Mouse (Mus musculus): ENCODE data around the gene Hist1h3a. TPM values are rescaled to one million over a fixed set of nuclear protein-coding genes. Genes with fewer than 3 reads are reported as not detected.

The Hist1h3a gene
- polyA plus RNA-seq, 1 experiment from 2014 or later, result 5.1 TPM

DNA sequence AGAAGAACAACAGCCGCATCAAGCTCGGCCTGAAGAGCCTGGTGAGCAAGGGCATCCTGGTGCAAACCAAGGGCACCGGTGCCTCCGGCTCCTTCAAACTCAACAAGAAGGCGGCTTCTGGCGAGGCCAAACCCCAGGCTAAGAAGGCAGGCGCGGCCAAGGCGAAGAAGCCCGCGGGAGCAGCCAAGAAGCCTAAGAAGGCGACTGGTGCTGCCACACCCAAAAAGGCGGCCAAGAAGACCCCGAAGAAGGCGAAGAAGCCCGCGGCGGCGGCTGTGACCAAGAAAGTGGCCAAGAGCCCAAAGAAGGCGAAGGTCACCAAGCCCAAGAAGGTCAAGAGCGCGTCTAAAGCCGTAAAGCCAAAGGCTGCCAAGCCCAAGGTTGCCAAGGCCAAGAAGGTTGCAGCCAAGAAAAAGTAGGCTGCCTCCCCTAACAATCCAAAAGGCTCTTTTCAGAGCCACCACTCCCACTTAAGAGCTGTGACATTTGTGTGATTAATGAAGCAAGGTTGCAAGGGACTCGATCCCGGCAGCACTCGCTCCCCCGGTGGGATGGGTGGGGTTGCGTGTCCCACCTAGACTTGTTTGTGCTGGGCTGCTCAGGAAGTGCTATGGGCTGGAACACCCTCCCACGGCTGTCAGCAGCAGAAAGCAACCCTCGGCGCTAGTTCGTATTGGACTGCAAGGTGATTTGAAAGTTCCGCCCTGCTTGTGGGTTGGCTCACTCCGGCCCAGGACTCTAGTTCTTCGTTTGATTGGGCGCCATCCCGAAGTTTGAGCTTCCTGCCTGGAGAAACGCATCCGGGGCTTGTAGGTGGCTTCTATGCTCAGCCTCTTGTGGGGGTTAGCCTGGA lies 22.9 kb downstream of the Hist1h3a start:
- ATAC-seq (ENCODE audit: low FRiP score) (peak; percentile 85), DNase-seq (ENCODE audit: low spot score, missing footprints) (peak; percentile 98)
- peaks cover 13% of the 10 kb centered on the region for H3K4me1 ChIP-seq (ENCODE audit: control insufficient read depth, insufficient read depth, low read length)
- no peaks in the 10 kb centered on the region for H3K27me3 ChIP-seq (ENCODE audit: control insufficient read depth, insufficient read depth, low read length)
- peak overlapping the region; percentile 81 for H3K9ac ChIP-seq (ENCODE audit: low read length)
- H3K36me3 ChIP-seq (ENCODE audit: control insufficient read depth, insufficient read depth, low read length), result no peaks in the 10 kb centered on the region
- H3K9me3 ChIP-seq (ENCODE audit: control insufficient read depth, low read length), result no peaks in the 10 kb centered on the region
- H3K4me3 ChIP-seq (ENCODE audit: low read depth, low read length), result peak overlapping the region; percentile 52
- under 1% methylated on average over 39 of the region's 39 CpGs for WGBS
- peak overlapping the region; percentile 98 for H3K27ac ChIP-seq (ENCODE audit: low read depth, low read length)
- peak overlapping the region; percentile 93 for H3K4me2 ChIP-seq

DNA sequence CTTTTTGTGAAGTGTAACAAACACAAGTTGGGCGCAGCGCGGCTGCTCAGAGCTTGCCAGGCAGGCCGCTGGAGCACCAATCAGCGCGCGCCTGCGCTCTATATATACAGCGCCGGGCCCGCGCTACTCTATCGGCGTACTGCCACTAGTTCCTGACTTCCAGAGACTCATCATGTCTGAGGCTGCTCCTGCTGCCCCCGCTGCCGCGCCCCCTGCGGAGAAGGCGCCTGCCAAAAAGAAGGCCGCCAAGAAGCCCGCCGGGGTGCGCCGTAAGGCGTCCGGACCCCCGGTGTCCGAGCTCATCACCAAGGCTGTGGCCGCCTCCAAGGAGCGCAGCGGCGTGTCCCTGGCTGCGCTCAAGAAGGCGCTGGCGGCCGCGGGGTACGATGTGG lies 23.5 kb downstream of the Hist1h3a start, which contains the start of gene Hist1h1c:
Gene Hist1h1c, plus strand, starts transcription at position 132 of the 392 bp plus-strand sequence.
- ATAC-seq (ENCODE audit: low FRiP score), result peak; percentile 96
- H3K4me2 ChIP-seq, result peak within 1 kb of the TSS; percentile 93
- DNase-seq (ENCODE audit: low spot score, missing footprints), result peak; percentile 99

GRCm38 (mm10) chr13:23738041-23738440 lies 24.1 kb downstream of the Hist1h3a start:
- peak overlapping the region; percentile 93 for H3K4me2 ChIP-seq
- ATAC-seq (ENCODE audit: low FRiP score), result no peak

More for the DNA sequence above, 23.5 kb downstream of the Hist1h3a start, which contains the start of gene Hist1h1c:
- peak within 1 kb of the TSS; percentile 52 for H3K4me3 ChIP-seq (ENCODE audit: low read depth, low read length)
- H3K4me1 ChIP-seq (ENCODE audit: control insufficient read depth, insufficient read depth, low read length), result peaks cover 13% of the 10 kb centered on the region
- WGBS, result 0% methylated on average over 32 of the region's 38 CpGs
- no peaks in the 10 kb centered on the region for H3K9me3 ChIP-seq (ENCODE audit: control insufficient read depth, low read length)
- peak within 1 kb of the TSS; percentile 98 for H3K27ac ChIP-seq (ENCODE audit: low read depth, low read length)
- no peaks in the 10 kb centered on the region for H3K27me3 ChIP-seq (ENCODE audit: control insufficient read depth, insufficient read depth, low read length)
- H3K9ac ChIP-seq (ENCODE audit: low read length), result peak within 1 kb of the TSS; percentile 81
- H3K36me3 ChIP-seq (ENCODE audit: control insufficient read depth, insufficient read depth, low read length), result no peaks in the 10 kb centered on the region

DNA sequence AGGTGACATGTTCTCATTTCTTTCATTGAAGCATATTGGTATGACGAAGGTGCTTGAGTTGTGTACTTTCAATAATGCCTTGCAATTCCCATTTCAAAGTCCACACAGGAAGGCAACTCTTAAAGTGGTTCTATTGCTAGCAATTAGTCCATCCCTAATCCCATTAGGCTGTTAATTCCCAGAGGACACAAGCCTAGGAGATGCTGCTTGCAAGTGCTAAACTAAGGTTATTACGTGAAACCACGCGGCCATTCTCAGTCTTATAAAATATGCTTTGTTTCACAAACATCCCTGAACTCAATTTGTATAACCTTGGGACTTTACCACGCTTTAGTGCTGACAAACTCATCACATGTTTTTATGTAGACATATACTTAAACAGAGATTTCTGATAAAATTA lies 25.1 kb downstream of the Hist1h3a start:
- no peaks in the 10 kb centered on the region for H3K9me3 ChIP-seq (ENCODE audit: control insufficient read depth, low read length)
- H3K4me1 ChIP-seq (ENCODE audit: control insufficient read depth, insufficient read depth, low read length), result peaks cover 13% of the 10 kb centered on the region
- no peak overlapping the region for H3K9ac ChIP-seq (ENCODE audit: low read length)
- H3K4me3 ChIP-seq (ENCODE audit: low read depth, low read length), result no peak overlapping the region
- DNase-seq (ENCODE audit: low spot score, missing footprints), result no peak
- 66% methylated on average over 5 of the region's 5 CpGs for WGBS
- H3K36me3 ChIP-seq (ENCODE audit: control insufficient read depth, insufficient read depth, low read length), result no peaks in the 10 kb centered on the region
- H3K27me3 ChIP-seq (ENCODE audit: control insufficient read depth, insufficient read depth, low read length), result no peaks in the 10 kb centered on the region
- H3K4me2 ChIP-seq, result no peak overlapping the region
- no peak for ATAC-seq (ENCODE audit: low FRiP score)
- no peak overlapping the region for H3K27ac ChIP-seq (ENCODE audit: low read depth, low read length)

More at GRCm38 (mm10) chr13:23738041-23738440, 24.1 kb downstream of the Hist1h3a start:
- no peaks in the 10 kb centered on the region for H3K9me3 ChIP-seq (ENCODE audit: control insufficient read depth, low read length)
- H3K36me3 ChIP-seq (ENCODE audit: control insufficient read depth, insufficient read depth, low read length), result no peaks in the 10 kb centered on the region
- 22% methylated on average over 4 of the region's 4 CpGs for WGBS
- no peak for DNase-seq (ENCODE audit: low spot score, missing footprints)
- peaks cover 13% of the 10 kb centered on the region for H3K4me1 ChIP-seq (ENCODE audit: control insufficient read depth, insufficient read depth, low read length)
- H3K4me3 ChIP-seq (ENCODE audit: low read depth, low read length), result peak overlapping the region; percentile 52; the same call in 1 of the 2 replicates
- H3K27ac ChIP-seq (ENCODE audit: low read depth, low read length), result peak overlapping the region; percentile 98; the same call in 1 of the 2 replicates
- H3K27me3 ChIP-seq (ENCODE audit: control insufficient read depth, insufficient read depth, low read length), result no peaks in the 10 kb centered on the region
- peak overlapping the region; percentile 81 for H3K9ac ChIP-seq (ENCODE audit: low read length)

GRCm38 (mm10) chr13:23732156-23732804 lies 29.9 kb downstream of the Hist1h3a start:
- Histone ChIP-seq H3K27ac (ENCODE audit: low read depth, low read length) (no peak overlapping the region), H3K9me3 (ENCODE audit: control insufficient read depth, low read length) (no peaks in the 10 kb centered on the region), H3K4me2 (no peak overlapping the region), H3K4me3 (ENCODE audit: low read depth, low read length) (no peak overlapping the region), H3K4me1 (ENCODE audit: control insufficient read depth, insufficient read depth, low read length) (no peaks in the 10 kb centered on the region), H3K27me3 (ENCODE audit: control insufficient read depth, insufficient read depth, low read length) (no peaks in the 10 kb centered on the region), H3K9ac (ENCODE audit: low read length) (no peak overlapping the region), H3K36me3 (ENCODE audit: control insufficient read depth, insufficient read depth, low read length) (no peaks in the 10 kb centered on the region)
- ATAC-seq (ENCODE audit: low FRiP score) (no peak), DNase-seq (ENCODE audit: low spot score, missing footprints) (peak; percentile 84)
- 29% methylated on average over 8 of the region's 8 CpGs for WGBS

DNA sequence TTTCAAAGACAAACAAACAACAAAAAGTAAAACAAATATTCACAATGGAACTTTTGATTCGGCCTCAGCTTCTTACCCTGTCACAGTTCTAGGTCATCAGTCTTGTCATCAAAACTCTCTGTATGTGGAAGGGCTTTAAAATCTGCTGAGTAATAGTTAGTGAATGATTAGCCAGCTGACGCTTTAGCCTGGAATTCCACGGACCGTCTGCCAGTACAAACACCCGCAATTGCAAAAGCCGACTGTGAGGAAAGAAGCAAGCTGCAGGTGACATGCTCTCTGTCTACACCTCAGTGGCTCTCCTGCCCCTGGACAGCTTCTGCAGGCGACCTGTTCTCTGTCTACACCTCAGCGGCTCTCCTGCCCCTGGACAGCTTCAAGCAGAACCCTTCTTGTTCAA lies 31.7 kb downstream of the Hist1h3a start:
- Histone ChIP-seq H3K27me3 (ENCODE audit: control insufficient read depth, insufficient read depth, low read length) (no peaks in the 10 kb centered on the region), H3K9ac (ENCODE audit: low read length) (no peak overlapping the region), H3K4me1 (ENCODE audit: control insufficient read depth, insufficient read depth, low read length) (no peaks in the 10 kb centered on the region), H3K4me2 (no peak overlapping the region), H3K36me3 (ENCODE audit: control insufficient read depth, insufficient read depth, low read length) (no peaks in the 10 kb centered on the region), H3K4me3 (ENCODE audit: low read depth, low read length) (no peak overlapping the region), H3K9me3 (ENCODE audit: control insufficient read depth, low read length) (no peaks in the 10 kb centered on the region), H3K27ac (ENCODE audit: low read depth, low read length) (no peak overlapping the region)
- ATAC-seq (ENCODE audit: low FRiP score) (no peak), DNase-seq (ENCODE audit: low spot score, missing footprints) (no peak)
- WGBS, result 64% methylated on average over 8 of the region's 8 CpGs

- Histone ChIP-seq H3K27me3 (ENCODE audit: control insufficient read depth, insufficient read depth, low read length) (no peaks in the 10 kb centered on the region), H3K36me3 (ENCODE audit: control insufficient read depth, insufficient read depth, low read length) (no peaks in the 10 kb centered on the region), H3K4me2 (no peak overlapping the region), H3K9me3 (ENCODE audit: control insufficient read depth, low read length) (no peaks in the 10 kb centered on the region), H3K4me3 (ENCODE audit: low read depth, low read length) (no peak overlapping the region), H3K4me1 (ENCODE audit: control insufficient read depth, insufficient read depth, low read length) (no peaks in the 10 kb centered on the region), H3K27ac (ENCODE audit: low read depth, low read length) (no peak overlapping the region), H3K9ac (ENCODE audit: low read length) (no peak overlapping the region)
- DNase-seq (ENCODE audit: low spot score, missing footprints) (no peak), ATAC-seq (ENCODE audit: low FRiP score) (no peak)
- 89% methylated on average over 5 of the region's 5 CpGs for WGBS
These were observed 32.5 kb downstream of the Hist1h3a start for GRCm38 (mm10) chr13:23729706-23730105.

- 91% methylated on average over 9 of the region's 9 CpGs for WGBS
- H3K4me2 ChIP-seq, result no peak overlapping the region
- no peaks in the 10 kb centered on the region for H3K4me1 ChIP-seq (ENCODE audit: control insufficient read depth, insufficient read depth, low read length)
- H3K36me3 ChIP-seq (ENCODE audit: control insufficient read depth, insufficient read depth, low read length), result no peaks in the 10 kb centered on the region
- no peaks in the 10 kb centered on the region for H3K9me3 ChIP-seq (ENCODE audit: control insufficient read depth, low read length)
- ATAC-seq (ENCODE audit: low FRiP score) (no peak), DNase-seq (ENCODE audit: low spot score, missing footprints) (no peak)
- no peaks in the 10 kb centered on the region for H3K27me3 ChIP-seq (ENCODE audit: control insufficient read depth, insufficient read depth, low read length)
- no peak overlapping the region for H3K9ac ChIP-seq (ENCODE audit: low read length)
- no peak overlapping the region for H3K4me3 ChIP-seq (ENCODE audit: low read depth, low read length)
- no peak overlapping the region for H3K27ac ChIP-seq (ENCODE audit: low read depth, low read length)
These were observed 33.0 kb downstream of the Hist1h3a start for GRCm38 (mm10) chr13:23729192-23729525.
